Mouse (Mus musculus) intestine, postnatal 0 days (tissue): ENCODE measurements around the gene Ficd. TPM values are rescaled to one million over a fixed set of nuclear protein-coding genes. Genes with fewer than 3 reads are reported as not detected.

ENCODE experiments used
- ATAC-seq: fragments of 200-750 bp; cut with Nextera tagmentation; 2 replicates; pipeline ENCODE4 v1.8.0; 2017; ENCODE audit warnings: mild to moderate bottlenecking, moderate TSS enrichment, moderate library complexity
- H3K27ac ChIP-seq: fragments of 300-500 bp; sonication (generic); 2 replicates; pipeline ENCODE4 v1.5.1; 2014; ENCODE audit warnings: mild to moderate bottlenecking, low read depth, low read length, moderate library complexity
- H3K27me3 ChIP-seq: fragments of 300-500 bp; sonication (generic); replicated peaks from 2 replicates; pipeline ENCODE4 v1.6.1; 2014; ENCODE audit warnings: low read length, mixed read lengths; ENCODE audit not compliant: control insufficient read depth, insufficient read depth
- H3K36me3 ChIP-seq: fragments of 300-500 bp; sonication (generic); 2 replicates; pipeline ENCODE4 v1.6.1; 2014; ENCODE audit warnings: mild to moderate bottlenecking, moderate library complexity; ENCODE audit not compliant: control insufficient read depth, insufficient read depth
- H3K4me1 ChIP-seq: fragments of 300-500 bp; sonication (generic); replicated peaks from 2 replicates; pipeline ENCODE4 v1.6.1; 2014; ENCODE audit warnings: antibody characterized with exemption, low read length, mixed read lengths; ENCODE audit not compliant: control insufficient read depth, insufficient read depth
- H3K4me2 ChIP-seq: fragments of 300-500 bp; sonication (generic); replicated peaks from 2 replicates; pipeline ENCODE4 v1.6.1; 2014; ENCODE audit warnings: low read depth, mild to moderate bottlenecking, moderate library complexity
- H3K4me3 ChIP-seq: fragments of 300-500 bp; sonication (generic); 2 replicates; pipeline ENCODE4 v1.5.1; 2014; ENCODE audit warnings: low read depth, low read length
- H3K9ac ChIP-seq: fragments of 300-500 bp; sonication (generic); 2 replicates; pipeline ENCODE4 v1.6.1; 2014; ENCODE audit warnings: mild to moderate bottlenecking, low read depth, low read length
- H3K9me3 ChIP-seq: fragments of 300-500 bp; sonication (generic); 2 replicates; pipeline ENCODE4 v1.6.1; 2016; ENCODE audit warnings: mixed run types; ENCODE audit not compliant: control insufficient read depth
- CTCF ChIP-seq: sonication (generic); IDR thresholded peaks from 2 replicates; pipeline ENCODE4 v1.5.1; 2016; ENCODE audit warnings: low read depth, mild to moderate bottlenecking, control low read depth, antibody characterized with exemption, moderate library complexity
- WGBS: fragments of 180-500 bp; shearing (Covaris S2); extraction: QIAGEN DNeasy Blood & Tissue Kit; methylation state at CpG from one replicate; pipeline ENCODE4 v1.1.7; 2014; 5-methylcytosine and 5-hydroxymethylcytosine counted together
- polyA plus RNA-seq: library from polyadenylated mRNA; unstranded; fragments of >200 nt; fragmentation: Nextera tagmentation; extraction: Ambion mirVana; gene quantifications from 2 replicates; pipeline ENCODE4 v1.2.1, GENCODE M21; 2015

Gene Ficd
- polyA plus RNA-seq, 1 experiment from 2014 or later, result 5.0 TPM

DNA sequence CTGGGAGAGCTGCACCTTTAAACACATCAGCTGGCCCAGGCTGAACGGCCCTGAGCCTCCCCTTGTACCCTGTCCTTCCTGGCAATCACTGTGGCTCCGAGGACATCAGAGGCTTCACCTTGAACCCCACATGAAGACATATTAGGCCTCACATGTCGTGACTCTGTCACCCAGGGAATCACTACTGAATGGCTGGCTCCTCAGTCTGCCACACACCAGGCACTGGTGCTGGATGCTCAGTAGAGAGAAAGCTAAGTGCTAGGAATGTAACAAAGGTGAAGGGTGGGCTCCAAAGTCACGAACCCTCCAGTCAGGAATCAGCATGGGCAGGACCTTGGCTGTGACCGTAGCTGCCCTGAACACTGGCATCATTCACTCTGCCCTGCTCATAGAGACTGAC is 44.0 kb downstream of the Ficd start:
- 75% methylated on average over 5 of the region's 5 CpGs for whole genome bisulfite sequencing
- Histone ChIP-seq H3K36me3 (peaks cover 26% of the 10 kb centered on the region), H3K9me3 (no peaks in the 10 kb centered on the region), H3K27me3 (peaks cover 6% of the 10 kb centered on the region; the same call in 1 of the 2 replicates), H3K9ac (no peak overlapping the region), H3K4me1 (no peaks in the 10 kb centered on the region), H3K4me2 (no peak overlapping the region), H3K4me3 (no peak overlapping the region), H3K27ac (no peak overlapping the region)
- TF ChIP-seq CTCF, result no peak
- ATAC-seq, result no peak

DNA sequence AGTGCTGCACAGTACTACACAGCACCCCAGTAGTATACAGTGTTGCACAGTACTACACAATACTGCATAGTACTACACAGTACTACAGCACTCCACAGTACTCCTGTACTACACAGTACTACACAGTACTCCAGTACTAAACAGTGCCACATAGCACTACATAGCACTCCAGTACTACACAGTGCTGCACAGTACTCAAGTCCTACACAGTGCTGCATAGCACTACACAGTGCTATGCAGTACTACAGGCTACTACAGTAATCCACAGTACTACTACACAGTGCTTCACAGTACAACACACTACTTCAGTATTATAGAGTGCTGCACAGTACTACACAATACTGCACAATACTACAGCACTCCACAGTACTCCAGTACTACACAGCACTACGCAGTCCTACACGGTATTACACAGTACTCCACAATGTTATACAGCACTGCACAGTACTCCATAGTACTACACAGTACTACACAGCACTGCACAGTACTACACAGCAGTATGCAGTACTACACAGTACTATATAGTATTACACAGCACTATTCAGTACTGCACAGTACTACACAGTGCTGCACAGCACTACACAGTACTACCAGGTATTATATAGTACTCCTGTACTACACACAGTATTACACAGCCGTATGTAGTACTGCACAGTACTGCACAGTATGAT is 44.6 kb downstream of the Ficd start:
- H3K36me3 ChIP-seq, result peaks cover 20% of the 10 kb centered on the region
- no peak overlapping the region for H3K4me3 ChIP-seq
- H3K27me3 ChIP-seq, result peaks cover 6% of the 10 kb centered on the region; the same call in 1 of the 2 replicates
- no peak for ATAC-seq
- no peaks in the 10 kb centered on the region for H3K9me3 ChIP-seq
- WGBS, result 97% methylated on average over 3 of the region's 3 CpGs
- no peak for TF ChIP-seq CTCF
- H3K27ac ChIP-seq, result no peak overlapping the region
- no peak overlapping the region for H3K4me2 ChIP-seq
- no peaks in the 10 kb centered on the region for H3K4me1 ChIP-seq
- H3K9ac ChIP-seq, result no peak overlapping the region

- H3K4me3 ChIP-seq, result no peak overlapping the region
- peaks cover 6% of the 10 kb centered on the region; the same call in 1 of the 2 replicates for H3K27me3 ChIP-seq
- no peak overlapping the region for H3K4me2 ChIP-seq
- 86% methylated on average over 5 of the region's 5 CpGs for WGBS
- ATAC-seq, result no peak
- no peak overlapping the region for H3K9ac ChIP-seq
- H3K36me3 ChIP-seq, result peaks cover 15% of the 10 kb centered on the region
- no peak for TF ChIP-seq CTCF
- H3K4me1 ChIP-seq, result no peaks in the 10 kb centered on the region
- no peaks in the 10 kb centered on the region for H3K9me3 ChIP-seq
- no peak overlapping the region for H3K27ac ChIP-seq
Measured at GRCm38 (mm10) chr5:113780763-113781162, 45.2 kb downstream of the Ficd start.

DNA sequence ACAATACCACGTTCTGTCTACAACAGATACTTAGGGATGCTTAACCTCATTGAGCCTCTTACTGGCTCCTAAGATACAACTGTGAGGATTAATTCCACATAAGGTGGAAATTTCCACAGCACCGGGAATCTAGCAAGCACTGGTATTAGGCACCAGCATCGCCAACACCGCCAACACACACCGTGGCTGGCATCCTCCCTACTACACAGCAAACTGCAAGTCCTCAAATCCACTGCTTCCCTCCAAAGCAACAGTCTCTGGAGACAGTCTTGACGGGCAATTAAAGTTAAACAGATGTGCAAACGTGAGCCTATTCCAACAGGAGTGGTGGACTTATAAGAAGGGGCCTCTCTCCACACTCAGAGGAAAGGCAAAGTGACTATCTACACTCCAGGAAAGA is 45.7 kb downstream of the Ficd start:
- WGBS, result 65% methylated on average over 7 of the region's 7 CpGs
- ATAC-seq, result no peak
- Histone ChIP-seq H3K4me1 (no peaks in the 10 kb centered on the region), H3K9ac (no peak overlapping the region), H3K36me3 (peaks cover 10% of the 10 kb centered on the region), H3K27ac (no peak overlapping the region), H3K4me2 (no peak overlapping the region), H3K4me3 (no peak overlapping the region), H3K27me3 (peaks cover 6% of the 10 kb centered on the region; the same call in 1 of the 2 replicates), H3K9me3 (no peaks in the 10 kb centered on the region)
- no peak for TF ChIP-seq CTCF

- Histone ChIP-seq H3K4me3 (no peak overlapping the region), H3K9ac (no peak overlapping the region), H3K4me2 (no peak overlapping the region), H3K4me1 (no peaks in the 10 kb centered on the region), H3K9me3 (no peaks in the 10 kb centered on the region), H3K36me3 (peaks cover 4% of the 10 kb centered on the region), H3K27me3 (peaks cover 6% of the 10 kb centered on the region; the same call in 1 of the 2 replicates), H3K27ac (no peak overlapping the region)
- TF ChIP-seq CTCF, result no peak
- ATAC-seq, result no peak
- 80% methylated on average over 7 of the region's 7 CpGs for whole genome bisulfite sequencing
Measured at GRCm38 (mm10) chr5:113781875-113782274, 46.3 kb downstream of the Ficd start.

DNA sequence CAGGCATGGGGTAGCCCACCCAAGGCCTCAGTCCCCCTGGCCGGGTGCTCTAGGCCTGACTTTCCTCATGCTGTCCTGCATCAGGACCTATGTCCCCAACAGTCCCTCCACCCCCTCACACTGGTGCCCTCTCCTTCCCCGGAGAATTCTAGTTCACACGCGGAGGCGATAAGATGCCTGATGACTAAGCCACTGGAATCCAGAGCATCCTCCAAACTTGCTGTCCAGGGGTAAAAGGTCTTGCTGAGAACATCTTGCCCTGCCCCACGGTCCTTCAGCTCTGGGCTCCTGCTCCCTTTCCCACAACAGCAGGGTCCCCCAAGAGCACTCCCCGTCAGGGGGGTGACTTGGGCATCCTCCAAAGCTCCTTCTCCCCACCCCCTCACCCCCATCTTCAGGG is 47.0 kb downstream of the Ficd start:
- Histone ChIP-seq H3K27me3 (peaks cover 6% of the 10 kb centered on the region; the same call in 1 of the 2 replicates), H3K4me2 (no peak overlapping the region), H3K27ac (no peak overlapping the region), H3K36me3 (no peaks in the 10 kb centered on the region), H3K4me3 (no peak overlapping the region), H3K9me3 (no peaks in the 10 kb centered on the region), H3K9ac (no peak overlapping the region), H3K4me1 (no peaks in the 10 kb centered on the region)
- no peak for ATAC-seq
- TF ChIP-seq CTCF, result no peak
- WGBS, result 81% methylated on average over 7 of the region's 7 CpGs
